Comparison of ENCODE assay signal across 36 mouse cellular contexts in genomic region chr19:58751504-58751903, GRCm38 (mm10). TPM values are rescaled to one million over a fixed set of nuclear protein-coding genes. Genes with fewer than 3 reads are reported as not detected.
"Had no signal": no experiment of that assay in that cellular context is flagged by ENCODE, and none has a peak within 500 bp of the region (broad histone marks: within the 10 kb centered on the region; RNA-seq: fewer than 3 reads in every experiment).

No protein-coding gene starts in this region.

- ATAC-seq: hindbrain, embryonic 16.5 days; inflammation-experienced regulatory T-cells, adult 6 months; intestine, embryonic 16.5 days; liver, embryonic 12.5 days had no signal

- H3K27ac ChIP-seq: gastrocnemius, adult 2 months; heart, adult 2 months; hindbrain, embryonic 10.5 days; hindbrain, embryonic 12.5 days; hindbrain, embryonic 14.5 days; layer of hippocampus, adult 2 months; left cerebral cortex, adult 2 months; limb, embryonic 13.5 days; limb, embryonic 15.5 days; liver, embryonic 12.5 days; liver, embryonic 14.5 days had no signal

- H3K36me3 ChIP-seq: heart, embryonic 12.5 days; hindbrain, embryonic 10.5 days; hindbrain, embryonic 12.5 days; limb, embryonic 13.5 days; limb, embryonic 15.5 days; liver, embryonic 12.5 days had no signal

- DNase-seq: gastrocnemius, adult 2 months; gastrocnemius, postnatal 10 days; gastrocnemius, postnatal 25 days; heart, adult 2 months; heart, postnatal 10 days; heart, postnatal 36 days; kidney, adult 18-20 months; kidney, adult 8-10 months; kidney, postnatal 10 days; kidney, postnatal 25 days; kidney, postnatal 4 days had no signal

- H3K9me3 ChIP-seq: hindbrain, embryonic 12.5 days; limb, embryonic 15.5 days; liver, embryonic 12.5 days had no signal

- H3K27me3 ChIP-seq: heart, embryonic 12.5 days; hindbrain, embryonic 12.5 days; limb, embryonic 13.5 days; limb, embryonic 15.5 days; liver, embryonic 12.5 days had no signal

- H3K4me3 ChIP-seq: gastrocnemius, adult 2 months; heart, adult 2 months; heart, embryonic 12.5 days; hindbrain, embryonic 10.5 days; hindbrain, embryonic 12.5 days; layer of hippocampus, adult 2 months; left cerebral cortex, adult 2 months; limb, embryonic 13.5 days; limb, embryonic 15.5 days; liver, embryonic 12.5 days had no signal

- H3K4me1 ChIP-seq: heart, embryonic 12.5 days; hindbrain, embryonic 10.5 days; hindbrain, embryonic 12.5 days; limb, embryonic 13.5 days; limb, embryonic 15.5 days; liver, embryonic 12.5 days had no signal

- H3K9ac ChIP-seq: heart, embryonic 12.5 days; hindbrain, embryonic 12.5 days; hindbrain, embryonic 14.5 days; limb, embryonic 13.5 days; limb, embryonic 15.5 days; liver, embryonic 12.5 days; liver, embryonic 14.5 days had no signal

- H3K4me2 ChIP-seq: heart, embryonic 12.5 days; hindbrain, embryonic 12.5 days; hindbrain, embryonic 14.5 days; limb, embryonic 13.5 days; limb, embryonic 15.5 days; liver, embryonic 12.5 days had no signal

RNA-seq across cellular contexts. Expression of gene Pnliprp2, which starts 8.0 kb away (rescaled TPM):
- total RNA-seq: gastrocnemius, adult 2 months; gastrocnemius, postnatal 10 days; gastrocnemius, postnatal 25 days; gastrocnemius, postnatal 4 days; granulocyte monocyte progenitor cell, adult 5-6 weeks; heart, adult 2 months; heart, postnatal 10 days; heart, postnatal 36 days; layer of hippocampus, postnatal 25 days; left cerebral cortex, adult 2 months; left cerebral cortex, postnatal 14 days had no signal
- polyA plus RNA-seq: heart, adult 2 months; heart, embryonic 14.5 days; hindbrain, embryonic 10.5 days; hindbrain, embryonic 12.5 days; inflammation-experienced regulatory T-cells, adult 6 months; limb, embryonic 13.5 days; liver, adult 2 months had no signal

RNA-seq across cellular contexts. Expression of gene Pnliprp1, which starts 22.8 kb away (rescaled TPM):
- total RNA-seq: gastrocnemius, adult 2 months; gastrocnemius, postnatal 10 days; gastrocnemius, postnatal 25 days; gastrocnemius, postnatal 4 days; granulocyte monocyte progenitor cell, adult 5-6 weeks; heart, adult 2 months; heart, postnatal 36 days; layer of hippocampus, adult 2 months; layer of hippocampus, postnatal 10 days; layer of hippocampus, postnatal 25 days; left cerebral cortex, adult 2 months; left cerebral cortex, postnatal 14 days had no signal
- polyA plus RNA-seq: frontal cortex, adult 2 months; hindbrain, embryonic 10.5 days; hindbrain, embryonic 12.5 days; hindbrain, embryonic 14.5 days; hindbrain, embryonic 16.5 days; inflammation-experienced regulatory T-cells, adult 6 months; limb, embryonic 11.5 days had no signal

RNA-seq across cellular contexts. Expression of gene 1700019N19Rik, which starts 42.8 kb away (rescaled TPM):
- total RNA-seq: gastrocnemius, adult 2 months; gastrocnemius, postnatal 10 days; gastrocnemius, postnatal 25 days; gastrocnemius, postnatal 4 days; granulocyte monocyte progenitor cell, adult 5-6 weeks; heart, adult 2 months; heart, postnatal 10 days; heart, postnatal 36 days; layer of hippocampus, postnatal 25 days; left cerebral cortex, adult 2 months; left cerebral cortex, postnatal 14 days; liver, adult 2 months had no signal
- polyA plus RNA-seq: heart, embryonic 12.5 days; heart, embryonic 14.5 days; heart, embryonic 16.5 days; hindbrain, embryonic 12.5 days; hindbrain, embryonic 14.5 days; hindbrain, embryonic 16.5 days; inflammation-experienced regulatory T-cells, adult 6 months; intestine, embryonic 16.5 days; kidney, embryonic 14.5 days; kidney, embryonic 16.5 days; limb, embryonic 11.5 days; limb, embryonic 13.5 days; limb, embryonic 15.5 days; liver, adult 2 months; liver, embryonic 14.5 days had no signal
